Mouse (Mus musculus) myocyte (in vitro differentiated cells): ENCODE measurements around the gene Ttc29. TPM values are rescaled to one million over a fixed set of nuclear protein-coding genes. Genes with fewer than 3 reads are reported as not detected.

Experiments
- H3K27me3 ChIP-seq: one replicate; pipeline ENCODE4 v1.6.1; 2011; ENCODE audit not compliant: control insufficient read depth, insufficient read depth, insufficient read length
- H3K36me3 ChIP-seq: one replicate; pipeline ENCODE4 v1.6.1; 2011; ENCODE audit not compliant: control insufficient read depth, insufficient read depth
- H3K4me2 ChIP-seq: one replicate; pipeline ENCODE4 v1.6.1; 2011; ENCODE audit warnings: low read depth, control low read depth
- H3K4me3 ChIP-seq: one replicate; pipeline ENCODE4 v1.5.1; 2011; ENCODE audit warnings: mild to moderate bottlenecking, control low read depth, moderate library complexity
- H3K79me2 ChIP-seq: one replicate; pipeline ENCODE4 v1.6.1; 2011; ENCODE audit not compliant: control insufficient read depth, insufficient read depth
- H3ac ChIP-seq: one replicate; pipeline ENCODE4 v1.6.1; 2011; ENCODE audit not compliant: control insufficient read depth, insufficient read length
- CEBPB ChIP-seq: IDR thresholded peaks from 2 replicates; pipeline ENCODE4 v1.6.1; 2011; ENCODE audit warnings: mild to moderate bottlenecking, moderate library complexity; ENCODE audit not compliant: poor library complexity, insufficient read depth, severe bottlenecking
- E2F4 ChIP-seq: IDR thresholded peaks from one replicate; pipeline ENCODE4 v1.6.1; 2011; ENCODE audit warnings: mild to moderate bottlenecking, control low read depth, moderate library complexity; ENCODE audit not compliant: insufficient read depth
- MAX ChIP-seq: IDR thresholded peaks from one replicate; pipeline ENCODE4 v1.6.1; 2011; ENCODE audit warnings: low read depth, mild to moderate bottlenecking, control low read depth
- MYOD1 ChIP-seq, 3 experiments: IDR thresholded peaks; one replicate each; pipeline ENCODE4 v1.6.1; 2011; ENCODE audit warnings: control low read depth in 2 of 3, low read depth in 2 of 3, mild to moderate bottlenecking in 2 of 3, moderate library complexity in 1 of 3; ENCODE audit not compliant: insufficient read length in 2 of 3, control insufficient read depth in 1 of 3
- MYOG ChIP-seq, 3 experiments: IDR thresholded peaks; one replicate each; pipeline ENCODE4 v1.6.1; 2011; ENCODE audit warnings: control low read depth in 2 of 3, low read depth in 2 of 3, mild to moderate bottlenecking in 2 of 3; ENCODE audit not compliant: insufficient read length in 2 of 3, control insufficient read depth in 1 of 3, insufficient read depth in 1 of 3
- POLR2A ChIP-seq: IDR thresholded peaks from one replicate; pipeline ENCODE4 v1.6.1; 2011; ENCODE audit warnings: low read depth, mild to moderate bottlenecking, control low read depth, moderate library complexity; ENCODE audit not compliant: insufficient read length
- POLR2AphosphoS2 ChIP-seq: IDR thresholded peaks from one replicate; pipeline ENCODE4 v1.6.1; 2011; ENCODE audit warnings: low read depth, control low read depth; ENCODE audit not compliant: insufficient read length
- REST ChIP-seq: IDR thresholded peaks from one replicate; pipeline ENCODE4 v1.6.1; 2011; ENCODE audit warnings: mild to moderate bottlenecking, control low read depth, moderate library complexity; ENCODE audit not compliant: insufficient read depth, insufficient read length
- SRF ChIP-seq: IDR thresholded peaks from one replicate; pipeline ENCODE4 v1.6.1; 2011; ENCODE audit warnings: low read depth; ENCODE audit not compliant: control insufficient read depth, insufficient read length
- TCF12 ChIP-seq: IDR thresholded peaks from one replicate; pipeline ENCODE4 v1.6.1; 2011; ENCODE audit warnings: mild to moderate bottlenecking, control low read depth; ENCODE audit not compliant: poor library complexity, insufficient read depth, severe bottlenecking
- TCF3 ChIP-seq: IDR thresholded peaks from one replicate; pipeline ENCODE4 v1.6.1; 2011; ENCODE audit warnings: low read depth, control low read depth; ENCODE audit not compliant: insufficient read length
- USF1 ChIP-seq: IDR thresholded peaks from one replicate; pipeline ENCODE4 v1.6.1; 2011; ENCODE audit warnings: low read depth, mild to moderate bottlenecking, control low read depth, moderate library complexity
- polyA plus RNA-seq: library from polyadenylated mRNA; unstranded; fragments of >200 nt; fragmentation: generic; extraction: Trizol; gene quantifications from one replicate; pipeline ENCODE4 v1.2.1, GENCODE M21; 2012; ENCODE audit warnings: missing spikeins

Gene Ttc29
- polyA plus RNA-seq, 1 experiment: not detected

- Histone ChIP-seq H3K36me3 (no peaks in the 10 kb centered on the region), H3ac (no peak overlapping the region), H3K79me2 (no peaks in the 10 kb centered on the region), H3K27me3 (peaks cover 41% of the 10 kb centered on the region), H3K4me3 (no peak overlapping the region), H3K4me2 (no peak overlapping the region)
- TF ChIP-seq TCF3 (no peak), MAX (no peak)
Observed at GRCm38 (mm10) chr8:78434340-78434739, 221.2 kb downstream of the Ttc29 start.

GRCm38 (mm10) chr8:78434823-78435623 is 221.9 kb downstream of the Ttc29 start:
- H3K4me2 ChIP-seq: no peak overlapping the region

GRCm38 (mm10) chr8:78435624-78435960 is 222.5 kb downstream of the Ttc29 start:
- no peak for TF ChIP-seq MAX
- TF ChIP-seq POLR2A: no peak
- no peak for TF ChIP-seq REST
- TF ChIP-seq TCF3: no peak
- TF ChIP-seq USF1: no peak
- no peak for TF ChIP-seq SRF
- no peak for TF ChIP-seq TCF12
- TF ChIP-seq MYOG (IDR thresholded peaks at IDR 0.05; ENCODE audit: control insufficient read depth in 1 of 3, insufficient read depth in 1 of 3, insufficient read length in 2 of 3, low read depth in 2 of 3): no peak
- TF ChIP-seq CEBPB: no peak
- TF ChIP-seq E2F4: no peak
- TF ChIP-seq MYOD1 (IDR thresholded peaks at IDR 0.05; ENCODE audit: control insufficient read depth in 1 of 3, insufficient read length in 2 of 3, low read depth in 2 of 3): no peak
- TF ChIP-seq POLR2AphosphoS2: no peak
- Histone ChIP-seq H3ac (no peak overlapping the region), H3K27me3 (peaks cover 41% of the 10 kb centered on the region), H3K4me2 (no peak overlapping the region), H3K4me3 (no peak overlapping the region), H3K36me3 (no peaks in the 10 kb centered on the region), H3K79me2 (no peaks in the 10 kb centered on the region)

More at GRCm38 (mm10) chr8:78434823-78435623, 221.9 kb downstream of the Ttc29 start:
- Histone ChIP-seq H3ac (no peak overlapping the region), H3K4me3 (no peak overlapping the region), H3K79me2 (no peaks in the 10 kb centered on the region), H3K36me3 (no peaks in the 10 kb centered on the region), H3K27me3 (peaks cover 41% of the 10 kb centered on the region)
- TF ChIP-seq MYOG (IDR thresholded peaks at IDR 0.05; ENCODE audit: control insufficient read depth in 1 of 3, insufficient read depth in 1 of 3, insufficient read length in 2 of 3, low read depth in 2 of 3) (no peak), MAX (no peak), SRF (no peak), POLR2AphosphoS2 (no peak), E2F4 (no peak), USF1 (no peak), MYOD1 (IDR thresholded peaks at IDR 0.05; ENCODE audit: control insufficient read depth in 1 of 3, insufficient read length in 2 of 3, low read depth in 2 of 3) (no peak), TCF12 (no peak), POLR2A (no peak), CEBPB (no peak), REST (no peak), TCF3 (no peak)

GRCm38 (mm10) chr8:78436071-78436651 is 223.1 kb downstream of the Ttc29 start, which contains the start of gene Pou4f2:
Gene Pou4f2 (minus strand): TSS chr8:78436645.
- Histone ChIP-seq H3K4me2 (no peak within 1 kb of the TSS), H3K79me2 (no peaks in the 10 kb centered on the region), H3K36me3 (no peaks in the 10 kb centered on the region), H3K27me3 (peaks cover 41% of the 10 kb centered on the region), H3ac (no peak within 1 kb of the TSS), H3K4me3 (no peak within 1 kb of the TSS)
- TF ChIP-seq USF1 (no peak), TCF12 (no peak), SRF (no peak), REST (no peak), TCF3 (no peak), E2F4 (no peak), MYOD1 (IDR thresholded peaks at IDR 0.05; ENCODE audit: control insufficient read depth in 1 of 3, insufficient read length in 2 of 3, low read depth in 2 of 3) (no peak), MAX (no peak), MYOG (IDR thresholded peaks at IDR 0.05; ENCODE audit: control insufficient read depth in 1 of 3, insufficient read depth in 1 of 3, insufficient read length in 2 of 3, low read depth in 2 of 3) (no peak), POLR2A (no peak), CEBPB (no peak), POLR2AphosphoS2 (no peak)

- Histone ChIP-seq H3K4me3 (no peak overlapping the region), H3ac (no peak overlapping the region), H3K4me2 (no peak overlapping the region), H3K79me2 (no peaks in the 10 kb centered on the region), H3K27me3 (peaks cover 41% of the 10 kb centered on the region), H3K36me3 (no peaks in the 10 kb centered on the region)
- TF ChIP-seq POLR2A (no peak), POLR2AphosphoS2 (no peak), USF1 (no peak), E2F4 (no peak), MYOG (IDR thresholded peaks at IDR 0.05; ENCODE audit: control insufficient read depth in 1 of 3, insufficient read depth in 1 of 3, insufficient read length in 2 of 3, low read depth in 2 of 3) (no peak), REST (no peak), TCF12 (no peak)
Observed at GRCm38 (mm10) chr8:78436661-78437060, 223.6 kb downstream of the Ttc29 start.
